ENCODE assay signal across 26 mouse cellular contexts in genomic region chr17:45953523-45953922, GRCm38 (mm10).
"Had no signal": no experiment of that assay in that cellular context is flagged by ENCODE, and none has a peak within 500 bp of the region (broad histone marks: within the 10 kb centered on the region; RNA-seq: fewer than 3 reads in every experiment).

No protein-coding gene starts in this region.

- H3K27ac ChIP-seq: gastrocnemius, adult 2 months; heart, adult 2 months; hindbrain, embryonic 13.5 days; hindbrain, embryonic 15.5 days; hindbrain, postnatal 0 days; kidney, embryonic 15.5 days; kidney, postnatal 0 days; left cerebral cortex, adult 2 months; limb, embryonic 10.5 days; limb, embryonic 12.5 days; liver, embryonic 13.5 days had no signal

- H3K9ac ChIP-seq: heart, embryonic 12.5 days; hindbrain, embryonic 13.5 days; hindbrain, embryonic 15.5 days; kidney, embryonic 15.5 days; limb, embryonic 12.5 days; liver, embryonic 13.5 days had no signal

- H3K4me1 ChIP-seq: hindbrain, embryonic 13.5 days; hindbrain, embryonic 15.5 days had no signal

- H3K36me3 ChIP-seq: heart, embryonic 12.5 days; hindbrain, embryonic 13.5 days; hindbrain, embryonic 15.5 days; kidney, embryonic 15.5 days; limb, embryonic 10.5 days; limb, embryonic 12.5 days; liver, embryonic 13.5 days had no signal

- ATAC-seq: hindbrain, postnatal 0 days; intestine, embryonic 16.5 days had no signal

- H3K4me3 ChIP-seq: gastrocnemius, adult 2 months; heart, adult 2 months; heart, embryonic 12.5 days; hindbrain, embryonic 13.5 days; hindbrain, embryonic 15.5 days; kidney, embryonic 15.5 days; left cerebral cortex, adult 2 months; limb, embryonic 10.5 days; limb, embryonic 12.5 days; liver, embryonic 13.5 days had no signal

- H3K4me2 ChIP-seq: heart, embryonic 12.5 days; hindbrain, embryonic 13.5 days; hindbrain, embryonic 15.5 days; kidney, embryonic 15.5 days; limb, embryonic 12.5 days; liver, embryonic 11.5 days; liver, embryonic 13.5 days had no signal

- DNase-seq: gastrocnemius, adult 2 months; gastrocnemius, postnatal 10 days; gastrocnemius, postnatal 25 days; heart, adult 11 months; heart, adult 2 months; heart, postnatal 14 days; heart, postnatal 36 days; kidney, adult 11 months; kidney, adult 2 months; kidney, adult 9 months; kidney, postnatal 14 days; kidney, postnatal 36 days; layer of hippocampus, adult 9-11 months; liver; liver, embryonic 13.5 days had no signal

- H3K9me3 ChIP-seq: heart, embryonic 12.5 days; hindbrain, embryonic 13.5 days; hindbrain, embryonic 15.5 days; kidney, embryonic 15.5 days; limb, embryonic 10.5 days; limb, embryonic 12.5 days; liver, embryonic 13.5 days had no signal

- H3K27me3 ChIP-seq: hindbrain, embryonic 13.5 days; hindbrain, embryonic 15.5 days; kidney, embryonic 15.5 days; limb, embryonic 12.5 days; liver, embryonic 13.5 days had no signal
